Mouse (Mus musculus): ENCODE results near the gene Otogl. TPM values are rescaled to one million over a fixed set of nuclear protein-coding genes. Genes with fewer than 3 reads are reported as not detected.

The Otogl gene
- polyA plus RNA-seq, 1 experiment from 2014 or later = 0.18 TPM

DNA sequence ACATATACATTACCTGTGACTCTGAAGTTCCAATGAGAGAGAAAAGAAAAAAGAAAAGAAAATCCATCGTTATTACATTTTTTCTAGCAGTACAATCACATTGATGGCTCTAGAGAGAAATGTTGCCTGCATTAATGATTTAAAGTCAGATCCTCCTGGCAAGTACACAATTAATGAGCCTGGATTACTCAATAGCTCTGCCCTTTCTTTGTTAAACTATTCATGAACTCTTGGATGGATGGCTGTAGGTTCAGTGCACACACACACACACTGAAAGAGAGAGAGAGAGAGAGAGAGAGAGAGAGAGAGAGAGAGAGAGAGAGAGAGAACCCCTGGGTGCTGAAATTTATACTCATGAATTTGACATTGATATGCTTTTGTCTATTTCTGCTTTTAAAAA lies 192.1 kb downstream of the Otogl start, which contains the start of gene Ptprq:
TSS of gene Ptprq (minus strand) at position 246 of the 400 bp plus-strand sequence.
- ATAC-seq (ENCODE audit: insufficient read depth, low FRiP score) = no peak
- no peak within 1 kb of the TSS for H3K4me3 ChIP-seq (replicated peaks; ENCODE audit: low read length)
- H3K9me3 ChIP-seq (replicated peaks; ENCODE audit: control insufficient read depth, low read length) = no peaks in the 10 kb centered on the region
- H3K4me1 ChIP-seq (ENCODE audit: control insufficient read depth, insufficient read depth, low read length) = no peaks in the 10 kb centered on the region
- no peak within 1 kb of the TSS for H3K9ac ChIP-seq (ENCODE audit: low read length)
- WGBS = 44% methylated on average over 1 of the region's 1 CpGs
- H3K27me3 ChIP-seq (ENCODE audit: control insufficient read depth, insufficient read depth, low read length) = no peaks in the 10 kb centered on the region
- no peaks in the 10 kb centered on the region for H3K36me3 ChIP-seq (ENCODE audit: control insufficient read depth, insufficient read depth, low read length)
- no peak within 1 kb of the TSS for H3K27ac ChIP-seq (ENCODE audit: low read length)
- no peak within 1 kb of the TSS for H3K4me2 ChIP-seq (ENCODE audit: low read depth, low read length)

Other genes with a start within 250 kb of the Otogl start
- 0.08 and 0.24 TPM in 2 replicates for gene Ptprq, start 192.1 kb downstream of the Otogl start, polyA plus RNA-seq (2015; fragmentation: Nextera tagmentation; extraction: Ambion mirVana)